Mouse (Mus musculus) cerebellum, postnatal 14 days (tissue): ENCODE measurements at regions not wholly inside any gene's neighbourhood (a gene's known extent, or its start where the extent isn't known, plus 50 kb on each side); places are given as distances from the start of the nearest gene placed in this dataset.

ENCODE experiments used
- DNase-seq, 2 experiments: peaks; one replicate each; pipeline ENCODE4 v3.0.0; 2021; ENCODE audit warnings: mixed read lengths in 2 of 2

GRCm38 (mm10) chr12:27060899-27061762 is 281.2 kb downstream of the Sox11 start:
- peak; percentile 44 to 45 for DNase-seq

- peak; percentile 72 to 79 for DNase-seq
These were observed 282.5 kb downstream of the Sox11 start for GRCm38 (mm10) chr12:27059885-27060284.

GRCm38 (mm10) chr12:27054411-27054810 is 288.0 kb downstream of the Sox11 start:
- DNase-seq = no peak

- DNase-seq = no peak
These were observed 304.5 kb downstream of the Sox11 start for GRCm38 (mm10) chr12:27037922-27038321.

GRCm38 (mm10) chr12:27019751-27020150 is 322.6 kb downstream of the Sox11 start:
- peak; percentile 12 to 16 for DNase-seq

- no peak for DNase-seq
These were observed 324.0 kb downstream of the Sox11 start for GRCm38 (mm10) chr12:27018366-27018765.

- DNase-seq = no peak
These were observed 343.1 kb downstream of the Sox11 start for GRCm38 (mm10) chr12:26999287-26999686.

GRCm38 (mm10) chr12:26976284-26977065 is 365.9 kb downstream of the Sox11 start:
- DNase-seq = peak; percentile 42 to 43

GRCm38 (mm10) chr12:26972495-26973113 is 369.8 kb downstream of the Sox11 start:
- no peak for DNase-seq

GRCm38 (mm10) chr12:26967018-26967737 is 375.2 kb downstream of the Sox11 start:
- no peak for DNase-seq

- DNase-seq = no peak
These were observed 378.5 kb downstream of the Sox11 start for GRCm38 (mm10) chr12:26963917-26964316.

GRCm38 (mm10) chr12:26939831-26940230 is 402.5 kb downstream of the Sox11 start:
- DNase-seq = no peak

GRCm38 (mm10) chr12:26937836-26938235 is 404.5 kb downstream of the Sox11 start:
- peak; percentile 53 to 54 for DNase-seq

- peak; percentile 88 to 93 for DNase-seq
These were observed 405.5 kb downstream of the Sox11 start for GRCm38 (mm10) chr12:26936696-26937458.

GRCm38 (mm10) chr12:26930155-26930867 is 412.1 kb downstream of the Sox11 start:
- DNase-seq = no peak

- DNase-seq = no peak
These were observed 436.2 kb downstream of the Sox11 start for GRCm38 (mm10) chr12:26906126-26906525.

GRCm38 (mm10) chr12:26903894-26904272 is 434.9 kb downstream of the Cmpk2 start:
- no peak for DNase-seq

GRCm38 (mm10) chr12:26903073-26903893 is 434.3 kb downstream of the Cmpk2 start:
- DNase-seq = peak; percentile 38 to 57

GRCm38 (mm10) chr12:26891190-26891589 is 422.2 kb downstream of the Cmpk2 start:
- DNase-seq = no peak

GRCm38 (mm10) chr12:26886635-26887014 is 417.6 kb downstream of the Cmpk2 start:
- peak; percentile 52 to 71 for DNase-seq
